Mouse (Mus musculus) cerebellum, adult 8-10 months (tissue): ENCODE data around the gene Bhmt.
"Not testable (repeated sequence)": the region's sequence is repeated elsewhere in the genome, so short reads cannot be mapped to it uniquely, and the experiment has no call there.

ENCODE experiments used
- DNase-seq: peaks from one replicate; pipeline ENCODE4 v3.0.0; 2022

Bhmt gene

DNA sequence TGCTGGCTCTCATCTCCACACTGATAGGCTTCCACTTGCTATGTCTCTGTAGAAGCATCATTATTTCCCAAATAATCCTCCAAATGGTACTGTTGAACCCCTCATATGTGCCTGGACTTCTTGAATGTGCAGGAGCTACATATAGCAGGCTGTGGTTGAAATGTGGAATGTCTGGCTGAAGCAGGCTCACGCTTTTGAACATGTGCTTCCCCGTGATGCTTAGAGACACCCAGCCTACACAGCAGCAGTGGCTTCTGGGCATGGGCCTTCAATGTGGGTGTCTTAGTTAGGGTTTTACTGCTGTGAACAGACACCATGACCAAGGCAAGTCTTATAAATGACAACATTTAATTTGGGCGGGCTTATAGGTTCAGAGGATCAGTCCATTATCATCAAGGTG lies 30.1 kb downstream of the Bhmt start:
- DNase-seq, result no peak

DNA sequence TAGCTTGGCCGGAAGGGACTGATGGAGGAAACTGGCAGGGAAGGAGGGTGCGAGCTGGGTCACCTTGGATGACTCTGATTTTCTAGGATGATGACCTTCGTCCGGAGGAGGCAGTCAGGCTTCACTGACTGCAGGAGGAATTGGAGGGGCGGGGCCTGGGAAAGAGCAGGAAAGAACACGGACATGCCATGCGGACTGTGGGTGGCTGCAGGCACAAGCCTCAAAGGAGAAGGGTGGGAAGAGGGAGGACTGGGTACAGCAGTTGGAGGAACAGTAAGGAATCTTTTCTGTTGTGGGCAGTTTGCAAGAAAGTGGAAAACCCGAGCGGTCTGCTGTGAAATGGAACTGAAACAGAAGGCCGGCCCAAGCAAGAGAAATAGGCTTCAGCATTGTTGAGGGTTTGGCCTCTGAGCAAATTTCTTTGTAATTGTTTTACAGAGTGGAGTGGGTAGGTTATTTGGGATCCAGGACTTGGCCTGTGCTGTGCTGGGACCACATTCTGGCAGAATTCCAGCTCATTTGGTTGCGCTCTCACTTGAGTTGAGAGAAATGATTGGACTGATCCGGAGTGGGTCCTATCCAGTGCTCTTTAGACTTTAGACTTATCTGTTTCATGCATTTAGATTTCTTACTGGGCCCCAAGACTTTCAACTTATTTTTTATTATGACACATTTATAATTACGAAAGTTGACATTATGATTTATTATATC lies 30.7 kb downstream of the Bhmt start:
- DNase-seq, result no peak

DNA sequence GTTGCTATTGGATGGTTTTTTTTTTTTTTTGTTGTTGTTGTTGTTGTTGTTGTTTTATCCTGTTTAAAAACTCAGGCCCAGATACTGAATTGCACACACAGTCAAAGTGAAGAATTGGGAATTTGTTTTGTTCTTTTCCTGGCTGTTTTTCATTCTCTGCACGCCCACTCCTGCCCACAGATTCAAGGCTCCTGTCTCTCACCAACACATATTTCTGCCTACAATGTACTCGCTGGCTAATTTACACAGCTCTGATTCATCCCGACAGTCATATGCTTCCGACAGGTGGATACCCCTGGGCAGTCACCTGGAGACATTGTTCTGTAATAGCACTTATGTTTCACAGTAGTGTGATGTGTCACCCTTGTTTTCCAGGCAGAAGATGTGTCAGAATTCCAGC lies 33.1 kb downstream of the Bhmt start:
- DNase-seq, result no peak

DNA sequence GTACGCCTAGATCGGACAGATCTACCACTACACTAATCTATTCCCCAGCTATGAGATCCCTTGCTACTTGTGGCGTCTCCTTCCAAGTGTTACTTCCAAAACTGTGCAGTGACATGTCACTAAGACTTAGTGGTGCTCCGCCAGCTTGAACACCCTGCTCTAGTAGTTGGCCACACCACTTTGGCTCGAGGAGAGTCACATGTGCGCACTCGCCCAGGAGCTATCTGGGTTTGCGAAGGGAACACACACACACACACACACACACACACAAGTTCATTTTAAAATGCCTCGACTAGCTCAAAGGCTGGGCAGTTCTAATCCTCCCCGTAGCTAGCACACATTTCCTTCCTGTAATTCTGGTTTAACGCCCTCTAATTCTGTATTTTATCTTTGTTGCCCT lies 36.2 kb downstream of the Bhmt start:
- no peak for DNase-seq

DNA sequence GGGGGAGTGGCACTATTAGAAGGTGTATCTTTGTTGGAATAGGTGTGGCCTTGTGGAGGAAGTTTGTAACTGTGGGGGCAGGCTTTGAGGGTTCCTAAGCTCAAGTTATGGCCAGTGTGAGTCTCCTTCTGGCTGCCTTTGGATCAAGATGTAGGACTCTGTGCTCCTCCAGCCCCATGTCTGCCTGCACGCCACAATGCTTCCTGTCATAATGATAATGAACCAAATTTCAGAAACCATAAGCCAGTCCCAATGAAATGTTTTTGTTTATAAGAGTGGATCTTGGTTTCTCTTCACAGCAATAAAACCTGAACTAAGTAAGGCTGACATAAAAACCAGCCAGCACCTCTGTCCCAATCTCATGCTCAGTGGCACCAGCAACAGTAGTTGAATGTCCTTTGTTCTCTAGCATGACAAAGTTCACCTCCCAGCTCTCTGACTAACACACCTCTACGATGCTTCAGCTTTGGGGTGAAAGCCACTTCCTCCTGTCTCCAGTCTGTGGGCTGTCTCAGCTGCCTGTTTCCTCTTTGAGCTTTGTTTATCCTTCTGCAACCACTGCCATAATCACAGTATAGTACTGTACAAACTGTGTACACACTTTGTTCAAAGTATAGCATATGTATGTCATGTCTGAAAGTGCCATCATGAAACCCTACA lies 44.6 kb downstream of the Bhmt start:
- DNase-seq, result no peak

DNA sequence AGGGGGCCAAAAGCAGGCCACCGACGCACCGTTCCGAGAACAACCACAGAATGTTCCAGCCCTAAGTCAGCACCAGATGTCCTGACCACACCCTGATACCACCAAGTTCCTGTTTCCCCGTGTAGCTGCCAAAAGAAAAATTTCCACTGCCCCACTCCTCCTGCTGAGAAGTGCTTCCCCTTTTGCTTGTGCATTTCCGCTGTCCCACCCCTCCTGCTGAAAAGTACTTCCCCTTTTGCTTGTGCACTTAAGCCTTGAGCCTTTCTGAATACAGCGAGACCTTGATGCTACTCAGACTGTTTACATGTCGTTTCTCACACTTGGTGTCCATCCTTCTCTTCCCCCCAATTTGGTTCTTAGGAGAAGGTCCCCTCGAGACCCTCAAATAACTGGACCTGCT lies 55.2 kb downstream of the Bhmt start:
- not testable (repeated sequence) for DNase-seq

DNA sequence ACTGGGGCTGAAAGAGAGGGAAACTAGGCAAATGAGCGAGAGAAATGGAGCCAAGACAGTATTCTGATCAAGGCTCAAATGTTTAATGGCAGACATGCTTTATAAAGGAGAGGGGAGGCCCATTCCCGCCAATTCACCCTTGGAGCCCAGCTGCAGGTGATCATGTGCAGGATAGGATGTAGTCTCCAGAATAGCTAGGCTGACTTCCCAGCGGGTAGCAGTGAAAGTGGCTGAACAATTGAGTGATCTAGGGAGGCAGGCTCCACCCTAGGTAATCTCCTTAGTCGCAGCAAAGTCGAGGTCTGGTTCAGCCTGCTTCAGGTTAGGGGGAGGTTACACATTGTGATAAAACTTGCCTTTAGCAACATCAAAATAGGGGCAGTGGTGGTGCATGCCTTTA lies 57.3 kb downstream of the Bhmt start:
- DNase-seq, result no peak

DNA sequence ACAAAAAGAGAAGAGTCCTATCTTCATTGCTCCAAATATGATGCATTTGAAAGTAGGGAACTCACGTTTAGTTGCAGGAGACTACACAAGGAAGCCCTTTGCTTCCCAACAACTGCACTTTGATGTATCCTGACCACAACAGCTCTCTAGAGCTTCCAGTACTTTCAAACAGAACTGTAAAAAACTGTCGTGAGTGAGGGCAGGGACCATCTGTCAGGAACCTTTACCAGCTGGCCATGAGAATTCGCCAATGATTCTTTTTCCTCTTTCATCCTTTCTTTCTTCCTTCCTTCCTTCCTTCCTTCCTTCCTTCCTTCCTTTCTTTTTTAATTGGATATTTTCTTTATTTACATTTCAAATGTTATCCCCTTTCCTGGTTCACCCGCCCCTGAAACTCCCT lies 68.1 kb downstream of the Bhmt start:
- no peak for DNase-seq
